Mouse (Mus musculus) hindbrain, postnatal 0 days (tissue): ENCODE data around the gene Klf8. TPM values are rescaled to one million over a fixed set of nuclear protein-coding genes. Genes with fewer than 3 reads are reported as not detected.
A peak's percentile ranks its signal among the peaks of the same experiment; 100 is the strongest.

Experiments
- ATAC-seq: fragments of 200-750 bp; cut with Nextera tagmentation; 2 replicates; pipeline ENCODE4 v1.8.0; 2017; ENCODE audit warnings: mild to moderate bottlenecking, moderate TSS enrichment, moderate library complexity
- DNase-seq: peaks from one replicate; pipeline ENCODE4 v3.0.0-alpha.2; 2015; ENCODE audit warnings: low spot score
- H3K27ac ChIP-seq: fragments of 300-500 bp; sonication (generic); 2 replicates; pipeline ENCODE4 v1.5.1; 2014; ENCODE audit warnings: mild to moderate bottlenecking
- H3K27me3 ChIP-seq: fragments of 300-500 bp; sonication (generic); 2 replicates; pipeline ENCODE4 v1.6.1; 2014; ENCODE audit warnings: low read length, mixed read lengths; ENCODE audit not compliant: insufficient read depth
- H3K36me3 ChIP-seq: fragments of 300-500 bp; sonication (generic); 2 replicates; pipeline ENCODE4 v1.6.1; 2014; ENCODE audit warnings: low read length, mixed read lengths; ENCODE audit not compliant: insufficient read depth
- H3K4me1 ChIP-seq: fragments of 300-500 bp; sonication (generic); 2 replicates; pipeline ENCODE4 v1.6.1; 2014; ENCODE audit warnings: antibody characterized with exemption, low read length, mixed read lengths; ENCODE audit not compliant: insufficient read depth
- H3K4me2 ChIP-seq: fragments of 300-500 bp; sonication (generic); 2 replicates; pipeline ENCODE4 v1.6.1; 2014; ENCODE audit warnings: low read depth, mild to moderate bottlenecking, low read length, moderate library complexity, mixed read lengths
- H3K4me3 ChIP-seq: fragments of 300-500 bp; sonication (generic); 2 replicates; pipeline ENCODE4 v1.5.1; 2014; ENCODE audit warnings: low read length
- H3K9ac ChIP-seq: fragments of 300-500 bp; sonication (generic); replicated peaks from 2 replicates; pipeline ENCODE4 v1.6.1; 2014; ENCODE audit warnings: mild to moderate bottlenecking, low read length, moderate library complexity, mixed read lengths
- H3K9me3 ChIP-seq: fragments of 300-500 bp; sonication (generic); 2 replicates; pipeline ENCODE4 v1.6.1; 2016; ENCODE audit warnings: low read length, mixed read lengths
- CTCF ChIP-seq: IDR thresholded peaks from 2 replicates; pipeline ENCODE4 v1.5.1; 2016; ENCODE audit warnings: antibody characterized with exemption, control low read depth, low read depth
- WGBS: fragments of 180-500 bp; shearing (Covaris S2); extraction: QIAGEN DNeasy Blood & Tissue Kit; methylation state at CpG from one replicate; pipeline ENCODE4 v1.1.7; 2014; 5-methylcytosine and 5-hydroxymethylcytosine counted together
- polyA plus RNA-seq: library from polyadenylated mRNA; unstranded; fragments of >200 nt; fragmentation: Nextera tagmentation; extraction: Ambion mirVana; gene quantifications from 2 replicates; pipeline ENCODE4 v1.2.1, GENCODE M21; 2015
- total RNA-seq: library from RNA; depleted of rRNA; stranded (reverse); fragments of >200 nt; gene quantifications from 2 replicates; pipeline ENCODE4 v1.2.3, GENCODE M21; 2014

Klf8 gene
- total and polyA plus RNA-seq, 2 experiments from 2014 or later: 4.4 to 13.6 TPM

GRCm38 (mm10) chrX:153360666-153361269, 123.5 kb downstream of the Klf8 start:
- TF ChIP-seq CTCF: no peak
- Histone ChIP-seq H3K4me3 (peak overlapping the region; percentile 41), H3K27me3 (no peaks in the 10 kb centered on the region), H3K27ac (no peak overlapping the region), H3K9me3 (no peaks in the 10 kb centered on the region), H3K36me3 (no peaks in the 10 kb centered on the region), H3K4me1 (no peaks in the 10 kb centered on the region), H3K9ac (peak overlapping the region; percentile 45; the same call in 1 of the 2 replicates), H3K4me2 (peak overlapping the region; percentile 63)
- 35% methylated on average over 9 of the region's 9 CpGs for WGBS
- DNase-seq (peak; percentile 4), ATAC-seq (peak; percentile 61; the same call in 1 of the 2 replicates)

GRCm38 (mm10) chrX:153366754-153367153, 129.5 kb downstream of the Klf8 start:
- DNase-seq (peak; percentile 61), ATAC-seq (peak; percentile 69)
- TF ChIP-seq CTCF: peak; percentile 68
- H3K4me1 ChIP-seq: no peaks in the 10 kb centered on the region
- H3K27ac ChIP-seq: no peak overlapping the region
- no peak overlapping the region for H3K9ac ChIP-seq
- no peak overlapping the region for H3K4me3 ChIP-seq
- WGBS: 43% methylated on average over 5 of the region's 5 CpGs
- no peaks in the 10 kb centered on the region for H3K27me3 ChIP-seq
- no peak overlapping the region for H3K4me2 ChIP-seq
- no peaks in the 10 kb centered on the region for H3K9me3 ChIP-seq
- no peaks in the 10 kb centered on the region for H3K36me3 ChIP-seq

GRCm38 (mm10) chrX:153369780-153370179, 132.5 kb downstream of the Klf8 start:
- TF ChIP-seq CTCF: peak; percentile 39; the same call in 1 of the 2 replicates
- Histone ChIP-seq H3K4me3 (no peak overlapping the region), H3K9me3 (no peaks in the 10 kb centered on the region), H3K4me1 (no peaks in the 10 kb centered on the region), H3K36me3 (no peaks in the 10 kb centered on the region), H3K27ac (no peak overlapping the region), H3K27me3 (no peaks in the 10 kb centered on the region), H3K9ac (no peak overlapping the region), H3K4me2 (no peak overlapping the region)
- 40% methylated on average over 8 of the region's 8 CpGs for WGBS
- ATAC-seq (no peak), DNase-seq (no peak)

GRCm38 (mm10) chrX:153375105-153375504, 137.8 kb downstream of the Klf8 start:
- no peak overlapping the region for H3K9ac ChIP-seq
- no peak for ATAC-seq
- H3K4me3 ChIP-seq: no peak overlapping the region
- no peaks in the 10 kb centered on the region for H3K9me3 ChIP-seq
- H3K36me3 ChIP-seq: no peaks in the 10 kb centered on the region
- WGBS: 44% methylated on average over 3 of the region's 3 CpGs
- H3K4me1 ChIP-seq: no peaks in the 10 kb centered on the region
- no peak overlapping the region for H3K4me2 ChIP-seq
- H3K27ac ChIP-seq: no peak overlapping the region
- no peaks in the 10 kb centered on the region for H3K27me3 ChIP-seq
- peak; percentile 10 for DNase-seq
- no peak for TF ChIP-seq CTCF

- Histone ChIP-seq H3K36me3 (no peaks in the 10 kb centered on the region), H3K4me2 (no peak overlapping the region), H3K9ac (no peak overlapping the region), H3K27me3 (no peaks in the 10 kb centered on the region), H3K4me1 (no peaks in the 10 kb centered on the region), H3K4me3 (no peak overlapping the region), H3K9me3 (no peaks in the 10 kb centered on the region), H3K27ac (no peak overlapping the region)
- ATAC-seq (no peak), DNase-seq (no peak)
- no peak for TF ChIP-seq CTCF
- 68% methylated on average over 3 of the region's 3 CpGs for WGBS
Observed at GRCm38 (mm10) chrX:153381753-153382152, 144.5 kb downstream of the Klf8 start.

- 36% methylated on average over 2 of the region's 2 CpGs for WGBS
- DNase-seq (peak; percentile 62), ATAC-seq (no peak)
- Histone ChIP-seq H3K27ac (no peak overlapping the region), H3K9me3 (no peaks in the 10 kb centered on the region), H3K4me2 (no peak overlapping the region), H3K9ac (no peak overlapping the region), H3K36me3 (no peaks in the 10 kb centered on the region), H3K4me3 (no peak overlapping the region), H3K27me3 (no peaks in the 10 kb centered on the region), H3K4me1 (no peaks in the 10 kb centered on the region)
- TF ChIP-seq CTCF: peak; percentile 67
Observed at GRCm38 (mm10) chrX:153389291-153389690, 152.0 kb downstream of the Klf8 start.

GRCm38 (mm10) chrX:153417067-153417466, 179.8 kb downstream of the Klf8 start:
- DNase-seq (no peak), ATAC-seq (no peak)
- Histone ChIP-seq H3K27ac (no peak overlapping the region), H3K4me3 (no peak overlapping the region), H3K36me3 (no peaks in the 10 kb centered on the region), H3K27me3 (no peaks in the 10 kb centered on the region), H3K4me2 (no peak overlapping the region), H3K9me3 (no peaks in the 10 kb centered on the region), H3K9ac (no peak overlapping the region), H3K4me1 (no peaks in the 10 kb centered on the region)
- no peak for TF ChIP-seq CTCF
- WGBS: 88% methylated on average over 5 of the region's 5 CpGs
